Mouse (Mus musculus): Measurements from ENCODE around the gene Eln. TPM values are rescaled to one million over a fixed set of nuclear protein-coding genes. Genes with fewer than 3 reads are reported as not detected.

The Eln gene
- polyA plus RNA-seq, 1 experiment: 6.2 TPM

- 88% methylated on average over 12 of the region's 12 CpGs for WGBS
- no peak for TF ChIP-seq POLR2A (IDR thresholded peaks at IDR 0.05; ENCODE audit: borderline replicate concordance, control insufficient read depth, low read depth, low read length)
- no peak for TF ChIP-seq CTCF (IDR thresholded peaks at IDR 0.05; ENCODE audit: control insufficient read depth, insufficient read depth, low read length)
- Histone ChIP-seq H3K4me3 (replicated peaks; ENCODE audit: control insufficient read depth, low read depth, low read length) (no peak overlapping the region), H3K4me1 (ENCODE audit: control insufficient read depth, insufficient read depth, low read length) (no peaks in the 10 kb centered on the region), H3K27ac (ENCODE audit: control insufficient read depth, insufficient read depth, low read depth, low read length, poor library complexity) (no peak overlapping the region)
Observed at GRCm38 (mm10) chr5:134772522-134772921, 25.4 kb upstream of the Eln start.

GRCm38 (mm10) chr5:134771750-134772149, 24.6 kb upstream of the Eln start:
- Histone ChIP-seq H3K4me1 (ENCODE audit: control insufficient read depth, insufficient read depth, low read length) (no peaks in the 10 kb centered on the region), H3K4me3 (replicated peaks; ENCODE audit: control insufficient read depth, low read depth, low read length) (no peak overlapping the region), H3K27ac (ENCODE audit: control insufficient read depth, insufficient read depth, low read depth, low read length, poor library complexity) (no peak overlapping the region)
- no peak for TF ChIP-seq CTCF (IDR thresholded peaks at IDR 0.05; ENCODE audit: control insufficient read depth, insufficient read depth, low read length)
- no peak for TF ChIP-seq POLR2A (IDR thresholded peaks at IDR 0.05; ENCODE audit: borderline replicate concordance, control insufficient read depth, low read depth, low read length)
- WGBS: 48% methylated on average over 3 of the region's 3 CpGs

GRCm38 (mm10) chr5:134769181-134769580, 22.1 kb upstream of the Eln start:
- Histone ChIP-seq H3K4me3 (replicated peaks; ENCODE audit: control insufficient read depth, low read depth, low read length) (no peak overlapping the region), H3K4me1 (ENCODE audit: control insufficient read depth, insufficient read depth, low read length) (no peaks in the 10 kb centered on the region), H3K27ac (ENCODE audit: control insufficient read depth, insufficient read depth, low read depth, low read length, poor library complexity) (no peak overlapping the region)
- 4% methylated on average over 7 of the region's 7 CpGs for WGBS
- TF ChIP-seq POLR2A (IDR thresholded peaks at IDR 0.05; ENCODE audit: borderline replicate concordance, control insufficient read depth, low read depth, low read length) (no peak), CTCF (IDR thresholded peaks at IDR 0.05; ENCODE audit: control insufficient read depth, insufficient read depth, low read length) (no peak)

- no peak overlapping the region for H3K4me3 ChIP-seq (replicated peaks; ENCODE audit: control insufficient read depth, low read depth, low read length)
- 90% methylated on average over 16 of the region's 16 CpGs for WGBS
- no peak overlapping the region for H3K27ac ChIP-seq (ENCODE audit: control insufficient read depth, insufficient read depth, low read depth, low read length, poor library complexity)
- no peaks in the 10 kb centered on the region for H3K4me1 ChIP-seq (ENCODE audit: control insufficient read depth, insufficient read depth, low read length)
- TF ChIP-seq CTCF (IDR thresholded peaks at IDR 0.05; ENCODE audit: control insufficient read depth, insufficient read depth, low read length) (no peak), POLR2A (IDR thresholded peaks at IDR 0.05; ENCODE audit: borderline replicate concordance, control insufficient read depth, low read depth, low read length) (no peak)
Observed at GRCm38 (mm10) chr5:134765441-134765840, 18.3 kb upstream of the Eln start.

- Histone ChIP-seq H3K4me1 (ENCODE audit: control insufficient read depth, insufficient read depth, low read length) (no peaks in the 10 kb centered on the region), H3K27ac (ENCODE audit: control insufficient read depth, insufficient read depth, low read depth, low read length, poor library complexity) (no peak overlapping the region), H3K4me3 (replicated peaks; ENCODE audit: control insufficient read depth, low read depth, low read length) (no peak overlapping the region)
- TF ChIP-seq CTCF (IDR thresholded peaks at IDR 0.05; ENCODE audit: control insufficient read depth, insufficient read depth, low read length) (no peak), POLR2A (IDR thresholded peaks at IDR 0.05; ENCODE audit: borderline replicate concordance, control insufficient read depth, low read depth, low read length) (no peak)
- WGBS: 87% methylated on average over 9 of the region's 9 CpGs
Observed at GRCm38 (mm10) chr5:134763326-134763725, 16.2 kb upstream of the Eln start.

GRCm38 (mm10) chr5:134761409-134762124, 14.4 kb upstream of the Eln start:
- 79% methylated on average over 18 of the region's 18 CpGs for WGBS
- TF ChIP-seq CTCF (IDR thresholded peaks at IDR 0.05; ENCODE audit: control insufficient read depth, insufficient read depth, low read length) (no peak), POLR2A (IDR thresholded peaks at IDR 0.05; ENCODE audit: borderline replicate concordance, control insufficient read depth, low read depth, low read length) (no peak)
- no peak overlapping the region for H3K4me3 ChIP-seq (replicated peaks; ENCODE audit: control insufficient read depth, low read depth, low read length)
- no peak overlapping the region for H3K27ac ChIP-seq (ENCODE audit: control insufficient read depth, insufficient read depth, low read depth, low read length, poor library complexity)
- no peaks in the 10 kb centered on the region for H3K4me1 ChIP-seq (ENCODE audit: control insufficient read depth, insufficient read depth, low read length)

- Histone ChIP-seq H3K27ac (ENCODE audit: control insufficient read depth, insufficient read depth, low read depth, low read length, poor library complexity) (no peak overlapping the region), H3K4me3 (replicated peaks; ENCODE audit: control insufficient read depth, low read depth, low read length) (no peak overlapping the region), H3K4me1 (ENCODE audit: control insufficient read depth, insufficient read depth, low read length) (no peaks in the 10 kb centered on the region)
- WGBS: 41% methylated on average over 13 of the region's 13 CpGs
- TF ChIP-seq POLR2A (IDR thresholded peaks at IDR 0.05; ENCODE audit: borderline replicate concordance, control insufficient read depth, low read depth, low read length): no peak
- no peak for TF ChIP-seq CTCF (IDR thresholded peaks at IDR 0.05; ENCODE audit: control insufficient read depth, insufficient read depth, low read length)
Observed at GRCm38 (mm10) chr5:134756031-134756430, 8.9 kb upstream of the Eln start.

GRCm38 (mm10) chr5:134754096-134754495, 7.0 kb upstream of the Eln start:
- no peak overlapping the region for H3K27ac ChIP-seq (ENCODE audit: control insufficient read depth, insufficient read depth, low read depth, low read length, poor library complexity)
- H3K4me1 ChIP-seq (ENCODE audit: control insufficient read depth, insufficient read depth, low read length): no peaks in the 10 kb centered on the region
- H3K4me3 ChIP-seq (replicated peaks; ENCODE audit: control insufficient read depth, low read depth, low read length): no peak overlapping the region
- WGBS: 84% methylated on average over 10 of the region's 10 CpGs
- TF ChIP-seq CTCF (IDR thresholded peaks at IDR 0.05; ENCODE audit: control insufficient read depth, insufficient read depth, low read length): no peak
- no peak for TF ChIP-seq POLR2A (IDR thresholded peaks at IDR 0.05; ENCODE audit: borderline replicate concordance, control insufficient read depth, low read depth, low read length)

- TF ChIP-seq POLR2A (IDR thresholded peaks at IDR 0.05; ENCODE audit: borderline replicate concordance, control insufficient read depth, low read depth, low read length): no peak
- no peak for TF ChIP-seq CTCF (IDR thresholded peaks at IDR 0.05; ENCODE audit: control insufficient read depth, insufficient read depth, low read length)
- H3K4me3 ChIP-seq (replicated peaks; ENCODE audit: control insufficient read depth, low read depth, low read length): no peak overlapping the region
- H3K4me1 ChIP-seq (ENCODE audit: control insufficient read depth, insufficient read depth, low read length): no peaks in the 10 kb centered on the region
- H3K27ac ChIP-seq (ENCODE audit: control insufficient read depth, insufficient read depth, low read depth, low read length, poor library complexity): no peak overlapping the region
- 86% methylated on average over 7 of the region's 7 CpGs for WGBS
Observed at GRCm38 (mm10) chr5:134750469-134750868, 3.3 kb upstream of the Eln start.
